Mouse (Mus musculus) ES-Bruce4 (cell line): Measurements from ENCODE around the gene Gif.

ENCODE experiments used
- CTCF ChIP-seq: IDR thresholded peaks from one replicate; pipeline ENCODE4 v1.8.1; 2011; ENCODE audit warnings: low read depth, low read length
- POLR2A ChIP-seq: IDR thresholded peaks from one replicate; pipeline ENCODE4 v1.8.1; 2011; ENCODE audit warnings: low read length; ENCODE audit not compliant: insufficient read depth

DNA sequence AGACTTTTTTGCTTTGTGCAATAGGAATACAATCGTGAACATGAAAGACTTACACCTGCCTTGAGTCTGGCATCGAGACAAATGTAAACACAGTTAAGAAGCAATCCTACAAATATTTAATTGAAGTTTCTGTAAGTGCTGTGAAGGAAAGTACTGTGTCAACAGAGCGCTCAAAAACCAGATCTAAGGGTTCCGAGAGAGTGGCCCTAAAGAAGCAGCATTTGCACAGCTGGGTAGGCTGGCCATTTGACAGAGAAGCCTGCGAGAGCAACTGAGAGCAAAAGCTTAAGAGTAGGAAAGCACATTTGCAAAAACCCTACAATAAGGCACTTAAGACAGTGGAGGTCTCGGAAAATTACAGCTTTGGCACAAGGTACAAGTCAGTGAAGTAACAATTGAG is 23.1 kb upstream of the Gif start:
- TF ChIP-seq CTCF (no peak), POLR2A (no peak)
